Mouse (Mus musculus): ENCODE data around the gene Als2cr12. TPM values are rescaled to one million over a fixed set of nuclear protein-coding genes. Genes with fewer than 3 reads are reported as not detected.
A peak's percentile ranks its signal among the peaks of the same experiment; 100 is the strongest.
"Not testable (repeated sequence)": the region's sequence is repeated elsewhere in the genome, so short reads cannot be mapped to it uniquely, and the experiment has no call there.

Als2cr12 gene
- polyA plus RNA-seq, 1 experiment: 0.16 TPM

- no peak overlapping the region for H3K27ac ChIP-seq (ENCODE audit: control insufficient read depth, insufficient read depth, low read length)
- no peaks in the 10 kb centered on the region for H3K27me3 ChIP-seq (ENCODE audit: control insufficient read depth, insufficient read depth, low read length)
- DNase-seq: no peak
- no peak for TF ChIP-seq POLR2A (IDR thresholded peaks at IDR 0.05; ENCODE audit: control insufficient read depth, extremely low read depth, insufficient read depth, low read length, poor library complexity)
- no peak for TF ChIP-seq CTCF (IDR thresholded peaks at IDR 0.05; ENCODE audit: borderline replicate concordance, control insufficient read depth, extremely low read depth, insufficient read depth, low read length, poor library complexity)
- H3K36me3 ChIP-seq (ENCODE audit: control insufficient read depth, insufficient read depth, low read length): no peaks in the 10 kb centered on the region
- no peak overlapping the region for H3K4me3 ChIP-seq (ENCODE audit: control insufficient read depth, insufficient read depth, low read length)
- WGBS: 93% methylated on average over 6 of the region's 6 CpGs
- no peaks in the 10 kb centered on the region; the same call in 1 of the 2 replicates for H3K4me1 ChIP-seq (replicated peaks; ENCODE audit: control insufficient read depth, insufficient read depth, low read length)
Observed at GRCm38 (mm10) chr1:58690006-58690744, 5.6 kb downstream of the Als2cr12 start.

- Histone ChIP-seq H3K4me1 (replicated peaks; ENCODE audit: control insufficient read depth, insufficient read depth, low read length) (no peaks in the 10 kb centered on the region; the same call in 1 of the 2 replicates), H3K4me3 (ENCODE audit: control insufficient read depth, insufficient read depth, low read length) (no peak overlapping the region), H3K27ac (ENCODE audit: control insufficient read depth, insufficient read depth, low read length) (no peak overlapping the region), H3K27me3 (ENCODE audit: control insufficient read depth, insufficient read depth, low read length) (no peaks in the 10 kb centered on the region), H3K36me3 (ENCODE audit: control insufficient read depth, insufficient read depth, low read length) (no peaks in the 10 kb centered on the region)
- TF ChIP-seq POLR2A (IDR thresholded peaks at IDR 0.05; ENCODE audit: control insufficient read depth, extremely low read depth, insufficient read depth, low read length, poor library complexity): no peak
- no peak for TF ChIP-seq CTCF (IDR thresholded peaks at IDR 0.05; ENCODE audit: borderline replicate concordance, control insufficient read depth, extremely low read depth, insufficient read depth, low read length, poor library complexity)
- 93% methylated on average over 1 of the region's 1 CpGs for WGBS
- DNase-seq: no peak
Observed at GRCm38 (mm10) chr1:58689426-58689825, 6.4 kb downstream of the Als2cr12 start.

GRCm38 (mm10) chr1:58678412-58678811, 17.4 kb downstream of the Als2cr12 start:
- H3K27me3 ChIP-seq (ENCODE audit: control insufficient read depth, insufficient read depth, low read length); H3K4me1 ChIP-seq (replicated peaks; ENCODE audit: control insufficient read depth, insufficient read depth, low read length); DNase-seq; H3K4me3 ChIP-seq (ENCODE audit: control insufficient read depth, insufficient read depth, low read length); H3K36me3 ChIP-seq (ENCODE audit: control insufficient read depth, insufficient read depth, low read length); H3K27ac ChIP-seq (ENCODE audit: control insufficient read depth, insufficient read depth, low read length): not testable (repeated sequence)
- 37% methylated on average over 5 of the region's 5 CpGs for WGBS

GRCm38 (mm10) chr1:58677575-58677974, 18.2 kb downstream of the Als2cr12 start:
- Histone ChIP-seq H3K27me3 (ENCODE audit: control insufficient read depth, insufficient read depth, low read length) (no peaks in the 10 kb centered on the region), H3K36me3 (ENCODE audit: control insufficient read depth, insufficient read depth, low read length) (no peaks in the 10 kb centered on the region), H3K4me3 (ENCODE audit: control insufficient read depth, insufficient read depth, low read length) (no peak overlapping the region), H3K27ac (ENCODE audit: control insufficient read depth, insufficient read depth, low read length) (no peak overlapping the region), H3K4me1 (replicated peaks; ENCODE audit: control insufficient read depth, insufficient read depth, low read length) (no peaks in the 10 kb centered on the region)
- peak; percentile 52 for DNase-seq
- TF ChIP-seq CTCF (IDR thresholded peaks at IDR 0.05; ENCODE audit: borderline replicate concordance, control insufficient read depth, extremely low read depth, insufficient read depth, low read length, poor library complexity): no peak
- no peak for TF ChIP-seq POLR2A (IDR thresholded peaks at IDR 0.05; ENCODE audit: control insufficient read depth, extremely low read depth, insufficient read depth, low read length, poor library complexity)
- 94% methylated on average over 1 of the region's 1 CpGs for WGBS

GRCm38 (mm10) chr1:58675011-58675410, 20.8 kb downstream of the Als2cr12 start:
- H3K4me1 ChIP-seq (replicated peaks; ENCODE audit: control insufficient read depth, insufficient read depth, low read length): no peaks in the 10 kb centered on the region
- WGBS: 96% methylated on average over 3 of the region's 3 CpGs
- no peak for DNase-seq
- H3K36me3 ChIP-seq (ENCODE audit: control insufficient read depth, insufficient read depth, low read length): no peaks in the 10 kb centered on the region
- no peak overlapping the region for H3K4me3 ChIP-seq (ENCODE audit: control insufficient read depth, insufficient read depth, low read length)
- TF ChIP-seq CTCF (IDR thresholded peaks at IDR 0.05; ENCODE audit: borderline replicate concordance, control insufficient read depth, extremely low read depth, insufficient read depth, low read length, poor library complexity): no peak
- TF ChIP-seq POLR2A (IDR thresholded peaks at IDR 0.05; ENCODE audit: control insufficient read depth, extremely low read depth, insufficient read depth, low read length, poor library complexity): no peak
- no peaks in the 10 kb centered on the region for H3K27me3 ChIP-seq (ENCODE audit: control insufficient read depth, insufficient read depth, low read length)
- H3K27ac ChIP-seq (ENCODE audit: control insufficient read depth, insufficient read depth, low read length): no peak overlapping the region

GRCm38 (mm10) chr1:58672116-58672515, 23.7 kb downstream of the Als2cr12 start:
- Histone ChIP-seq H3K27ac (ENCODE audit: control insufficient read depth, insufficient read depth, low read length) (no peak overlapping the region), H3K4me3 (ENCODE audit: control insufficient read depth, insufficient read depth, low read length) (no peak overlapping the region), H3K27me3 (ENCODE audit: control insufficient read depth, insufficient read depth, low read length) (no peaks in the 10 kb centered on the region), H3K36me3 (ENCODE audit: control insufficient read depth, insufficient read depth, low read length) (no peaks in the 10 kb centered on the region), H3K4me1 (replicated peaks; ENCODE audit: control insufficient read depth, insufficient read depth, low read length) (no peaks in the 10 kb centered on the region)
- DNase-seq: no peak
- 98% methylated on average over 2 of the region's 2 CpGs for WGBS
- TF ChIP-seq POLR2A (IDR thresholded peaks at IDR 0.05; ENCODE audit: control insufficient read depth, extremely low read depth, insufficient read depth, low read length, poor library complexity): no peak
- TF ChIP-seq CTCF (IDR thresholded peaks at IDR 0.05; ENCODE audit: borderline replicate concordance, control insufficient read depth, extremely low read depth, insufficient read depth, low read length, poor library complexity): no peak

- not testable (repeated sequence) for DNase-seq; H3K36me3 ChIP-seq (ENCODE audit: control insufficient read depth, insufficient read depth, low read length); H3K27me3 ChIP-seq (ENCODE audit: control insufficient read depth, insufficient read depth, low read length); H3K4me3 ChIP-seq (ENCODE audit: control insufficient read depth, insufficient read depth, low read length); H3K27ac ChIP-seq (ENCODE audit: control insufficient read depth, insufficient read depth, low read length); H3K4me1 ChIP-seq (replicated peaks; ENCODE audit: control insufficient read depth, insufficient read depth, low read length)
- 26% methylated on average over 3 of the region's 3 CpGs for WGBS
Observed at GRCm38 (mm10) chr1:58669635-58670034, 26.2 kb downstream of the Als2cr12 start.

Data from thymus, adult 2 months (tissue).